In genomic region chr11:14769448-14770357, GRCm38 (mm10) we compare ENCODE assay signal across 14 mouse cellular contexts.
DNase-seq lines count a peak whose midpoint lies in the region; ATAC-seq lines count a peak whose summit lies in the region.
"Had no signal": no experiment of that assay in that cellular context is flagged by ENCODE, and none has a peak within 500 bp of the region (broad histone marks: within the 10 kb centered on the region; RNA-seq: fewer than 3 reads in every experiment).

No protein-coding gene starts in this region.

- 34% methylated on average over 9 of the region's 9 CpGs for WGBS in forebrain, embryonic 13.5 days
- WGBS in forebrain, embryonic 10.5 days = 43% methylated on average over 9 of the region's 9 CpGs
- WGBS in hindbrain, embryonic 15.5 days = 42% methylated on average over 9 of the region's 9 CpGs
- 42% methylated on average over 9 of the region's 9 CpGs for WGBS in hindbrain, embryonic 10.5 days
- 34% methylated on average over 9 of the region's 9 CpGs for WGBS in midbrain, embryonic 14.5 days
- WGBS in midbrain, embryonic 13.5 days = 36% methylated on average over 9 of the region's 9 CpGs
- 37% methylated on average over 9 of the region's 9 CpGs for WGBS in midbrain, embryonic 16.5 days

- H3K4me1 ChIP-seq in forebrain, embryonic 13.5 days = no peaks in the 10 kb centered on the region
- H3K4me1 ChIP-seq in forebrain, embryonic 10.5 days = 0 out of 2 replicates have a peak, but pooled peaks cover 4% of the 10 kb centered on the region
- H3K4me1 ChIP-seq in hindbrain, embryonic 15.5 days (replicated peaks) = no peaks in the 10 kb centered on the region
- no peaks in the 10 kb centered on the region for H3K4me1 ChIP-seq in hindbrain, embryonic 10.5 days (replicated peaks)
- H3K4me1 ChIP-seq in midbrain, embryonic 14.5 days (ENCODE audit: control insufficient read depth, insufficient read depth, low read length) = no peaks in the 10 kb centered on the region
- H3K4me1 ChIP-seq in midbrain, embryonic 13.5 days (replicated peaks) = no peaks in the 10 kb centered on the region
- H3K4me1 ChIP-seq in midbrain, embryonic 16.5 days (ENCODE audit: control insufficient read depth, insufficient read depth, low read length) = no peaks in the 10 kb centered on the region
- H3K4me1 ChIP-seq: limb, embryonic 13.5 days had no signal

- H3K27me3 ChIP-seq in forebrain, embryonic 13.5 days = no peaks in the 10 kb centered on the region
- no peaks in the 10 kb centered on the region for H3K27me3 ChIP-seq in forebrain, embryonic 10.5 days (ENCODE audit: poor library complexity, severe bottlenecking)
- no peaks in the 10 kb centered on the region for H3K27me3 ChIP-seq in hindbrain, embryonic 15.5 days
- no peaks in the 10 kb centered on the region for H3K27me3 ChIP-seq in hindbrain, embryonic 10.5 days (ENCODE audit: insufficient read depth, poor library complexity, severe bottlenecking)
- no peaks in the 10 kb centered on the region for H3K27me3 ChIP-seq in midbrain, embryonic 14.5 days (ENCODE audit: control insufficient read depth, insufficient read depth, low read length)
- H3K27me3 ChIP-seq in midbrain, embryonic 13.5 days = no peaks in the 10 kb centered on the region
- no peaks in the 10 kb centered on the region for H3K27me3 ChIP-seq in midbrain, embryonic 16.5 days (ENCODE audit: control insufficient read depth, insufficient read depth, low read depth, low read length)
- H3K27me3 ChIP-seq: limb, embryonic 13.5 days had no signal

- ATAC-seq in forebrain, embryonic 13.5 days = 0 out of 2 replicates have a peak, but pooled peaks have one; percentile 53
- peak; percentile 56; the same call in 1 of the 2 replicates for ATAC-seq in hindbrain, embryonic 15.5 days (ENCODE audit: low FRiP score, low read depth)
- ATAC-seq in midbrain, embryonic 14.5 days (ENCODE audit: low FRiP score, low TSS enrichment) = no peak
- no peak for ATAC-seq in midbrain, embryonic 13.5 days
- ATAC-seq in midbrain, embryonic 16.5 days = peak; percentile 51; the same call in 1 of the 2 replicates
- ATAC-seq: liver, postnatal 0 days had no signal

- no peaks in the 10 kb centered on the region for H3K9me3 ChIP-seq in forebrain, embryonic 13.5 days (replicated peaks)
- H3K9me3 ChIP-seq in forebrain, embryonic 10.5 days = no peaks in the 10 kb centered on the region
- no peaks in the 10 kb centered on the region for H3K9me3 ChIP-seq in hindbrain, embryonic 15.5 days
- no peaks in the 10 kb centered on the region for H3K9me3 ChIP-seq in hindbrain, embryonic 10.5 days
- no peaks in the 10 kb centered on the region for H3K9me3 ChIP-seq in midbrain, embryonic 14.5 days (ENCODE audit: control insufficient read depth, low read length)
- H3K9me3 ChIP-seq in midbrain, embryonic 13.5 days = no peaks in the 10 kb centered on the region
- no peaks in the 10 kb centered on the region for H3K9me3 ChIP-seq in midbrain, embryonic 16.5 days (replicated peaks; ENCODE audit: control insufficient read depth, low read length, poor library complexity, severe bottlenecking)
- H3K9me3 ChIP-seq: limb, embryonic 13.5 days had no signal

- H3K9ac ChIP-seq in forebrain, embryonic 13.5 days = no peak overlapping the region
- no peak overlapping the region for H3K9ac ChIP-seq in hindbrain, embryonic 15.5 days
- no peak overlapping the region for H3K9ac ChIP-seq in midbrain, embryonic 14.5 days (replicated peaks; ENCODE audit: low read length)
- no peak overlapping the region for H3K9ac ChIP-seq in midbrain, embryonic 13.5 days (replicated peaks)
- no peak overlapping the region for H3K9ac ChIP-seq in midbrain, embryonic 16.5 days (ENCODE audit: low read depth, low read length)
- H3K9ac ChIP-seq: limb, embryonic 13.5 days; liver, postnatal 0 days had no signal

- H3K4me3 ChIP-seq in forebrain, embryonic 13.5 days = no peak overlapping the region
- H3K4me3 ChIP-seq in forebrain, embryonic 10.5 days = no peak overlapping the region
- no peak overlapping the region for H3K4me3 ChIP-seq in hindbrain, embryonic 15.5 days
- H3K4me3 ChIP-seq in hindbrain, embryonic 10.5 days = no peak overlapping the region
- no peak overlapping the region for H3K4me3 ChIP-seq in midbrain, embryonic 14.5 days (replicated peaks; ENCODE audit: low read depth, low read length)
- no peak overlapping the region for H3K4me3 ChIP-seq in midbrain, embryonic 13.5 days (replicated peaks)
- H3K4me3 ChIP-seq in midbrain, embryonic 16.5 days (ENCODE audit: low read depth, low read length) = no peak overlapping the region
- H3K4me3 ChIP-seq: erythroblast, embryonic 14.5 days; limb, embryonic 13.5 days had no signal

- H3K36me3 ChIP-seq in forebrain, embryonic 13.5 days (ENCODE audit: poor library complexity, severe bottlenecking) = no peaks in the 10 kb centered on the region
- H3K36me3 ChIP-seq in forebrain, embryonic 10.5 days (replicated peaks) = no peaks in the 10 kb centered on the region
- no peaks in the 10 kb centered on the region for H3K36me3 ChIP-seq in hindbrain, embryonic 15.5 days
- H3K36me3 ChIP-seq in hindbrain, embryonic 10.5 days = no peaks in the 10 kb centered on the region
- no peaks in the 10 kb centered on the region for H3K36me3 ChIP-seq in midbrain, embryonic 14.5 days (ENCODE audit: control insufficient read depth, insufficient read depth, low read length)
- H3K36me3 ChIP-seq in midbrain, embryonic 13.5 days = no peaks in the 10 kb centered on the region
- no peaks in the 10 kb centered on the region for H3K36me3 ChIP-seq in midbrain, embryonic 16.5 days (ENCODE audit: control insufficient read depth, insufficient read depth, low read length)
- H3K36me3 ChIP-seq: limb, embryonic 13.5 days had no signal

- H3K27ac ChIP-seq in forebrain, embryonic 13.5 days = no peak overlapping the region
- no peak overlapping the region for H3K27ac ChIP-seq in forebrain, embryonic 10.5 days
- H3K27ac ChIP-seq in hindbrain, embryonic 15.5 days (replicated peaks) = no peak overlapping the region; the same call in 1 of the 2 replicates
- no peak overlapping the region for H3K27ac ChIP-seq in hindbrain, embryonic 10.5 days
- no peak overlapping the region for H3K27ac ChIP-seq in midbrain, embryonic 14.5 days (replicated peaks; ENCODE audit: low read depth, low read length)
- no peak overlapping the region for H3K27ac ChIP-seq in midbrain, embryonic 13.5 days
- no peak overlapping the region for H3K27ac ChIP-seq in midbrain, embryonic 16.5 days (ENCODE audit: low read length)
- H3K27ac ChIP-seq: limb, embryonic 13.5 days had no signal

- no peak for DNase-seq in forebrain, embryonic 10.5 days (ENCODE audit: extremely low spot score, low spot score)
- DNase-seq in hindbrain, embryonic 10.5 days (ENCODE audit: low spot score) = no peak
- DNase-seq in midbrain, embryonic 14.5 days = peak; percentile 6
- DNase-seq in testis, postnatal 10 days (ENCODE audit: low spot score) = no peak
- DNase-seq: adrenal gland, postnatal 25 days; liver, postnatal 0 days; lung, postnatal 36 days; thymus, adult 18-20 months had no signal

- H3K4me2 ChIP-seq in forebrain, embryonic 13.5 days = no peak overlapping the region
- H3K4me2 ChIP-seq in hindbrain, embryonic 15.5 days = peak overlapping the region; percentile 21; the same call in 1 of the 2 replicates
- no peak overlapping the region for H3K4me2 ChIP-seq in midbrain, embryonic 14.5 days (ENCODE audit: low read length)
- no peak overlapping the region for H3K4me2 ChIP-seq in midbrain, embryonic 13.5 days (replicated peaks)
- H3K4me2 ChIP-seq in midbrain, embryonic 16.5 days (ENCODE audit: low read length) = 0 out of 2 replicates have a peak overlapping the region, but pooled peaks have one; percentile 12
- H3K4me2 ChIP-seq: limb, embryonic 13.5 days had no signal

Comparison
In these comparisons a context has a peak if more than half of its experiments do, and no peak if none do; other contexts are left out.
1. ATAC-seq: peak in forebrain, embryonic 13.5 days (single experiment), hindbrain, embryonic 15.5 days (single experiment) and midbrain, embryonic 16.5 days (single experiment); none in midbrain, embryonic 14.5 days (single experiment) and midbrain, embryonic 13.5 days (single experiment).
2. H3K4me2 ChIP-seq: peak in hindbrain, embryonic 15.5 days (single experiment) and midbrain, embryonic 16.5 days (single experiment); none in forebrain, embryonic 13.5 days (single experiment), midbrain, embryonic 14.5 days (single experiment) and midbrain, embryonic 13.5 days (single experiment).